Mouse (Mus musculus): ENCODE results near the gene Nfib. TPM values are rescaled to one million over a fixed set of nuclear protein-coding genes. Genes with fewer than 3 reads are reported as not detected.

Gene Nfib
- polyA plus RNA-seq, 1 experiment from 2014 or later, result 27.3 TPM

- no peak for TF ChIP-seq CTCF (IDR thresholded peaks at IDR 0.05)
Observed at GRCm38 (mm10) chr4:82533231-82533630, 172.3 kb downstream of the Nfib start.

GRCm38 (mm10) chr4:82532443-82533191 is 172.9 kb downstream of the Nfib start:
- DNase-seq (ENCODE audit: low read depth, low spot score), result no peak
- POLR2A ChIA-PET, result interaction anchor here (0.6 kb wide), 1 partner anchor 12 kb away, joined by 3 read pairs; no protein-coding TSS in a partner anchor
- no peak for TF ChIP-seq CTCF (IDR thresholded peaks at IDR 0.05)
- no peaks in the 10 kb centered on the region for H3K27me3 ChIP-seq
- in situ Hi-C loops (cut with MboI; ENCODE audit: low pct_unique_long_range_greater_than_20kb), result loop anchor here (25.0 kb wide), 1 partner anchor 570 kb away; no protein-coding TSS in a partner anchor
- no peak for ATAC-seq
- CTCF ChIA-PET, result no interaction called here

More at GRCm38 (mm10) chr4:82533231-82533630, 172.3 kb downstream of the Nfib start:
- DNase-seq (ENCODE audit: low read depth, low spot score) (no peak), ATAC-seq (no peak)
- in situ Hi-C loops (cut with MboI; ENCODE audit: low pct_unique_long_range_greater_than_20kb), result loop anchor here (25.0 kb wide), 1 partner anchor 571 kb away; no protein-coding TSS in a partner anchor
- H3K27me3 ChIP-seq, result no peaks in the 10 kb centered on the region
- ChIA-PET CTCF (no interaction called here), POLR2A (no interaction called here)

GRCm38 (mm10) chr4:82531977-82532376 is 173.6 kb downstream of the Nfib start:
- no peak for DNase-seq (ENCODE audit: low read depth, low spot score)
- CTCF ChIA-PET, result interaction anchor here (1.8 kb wide), 1 partner anchor 11 kb away, joined by 6 read pairs; no protein-coding TSS in a partner anchor
- no peak for ATAC-seq
- TF ChIP-seq CTCF (IDR thresholded peaks at IDR 0.05), result no peak
- in situ Hi-C loops (cut with MboI; ENCODE audit: low pct_unique_long_range_greater_than_20kb), result loop anchor here (25.0 kb wide), 1 partner anchor 570 kb away; no protein-coding TSS in a partner anchor
- no peaks in the 10 kb centered on the region for H3K27me3 ChIP-seq
- POLR2A ChIA-PET, result interaction anchor here (0.6 kb wide), 1 partner anchor 12 kb away, joined by 3 read pairs; no protein-coding TSS in a partner anchor

- POLR2A ChIA-PET, result no interaction called here
- DNase-seq (ENCODE audit: low read depth, low spot score) (no peak), ATAC-seq (no peak)
- no peak for TF ChIP-seq CTCF (IDR thresholded peaks at IDR 0.05)
- H3K27me3 ChIP-seq, result no peaks in the 10 kb centered on the region
- in situ Hi-C loops (cut with MboI; ENCODE audit: low pct_unique_long_range_greater_than_20kb), result loop anchor here (25.0 kb wide), 1 partner anchor 569 kb away; no protein-coding TSS in a partner anchor
- CTCF ChIA-PET, result interaction anchor here (1.5 to 1.8 kb wide), 2 partner anchors 11 to 12 kb away, joined by 3 to 6 read pairs; no protein-coding TSS in a partner anchor
Observed at GRCm38 (mm10) chr4:82530875-82531353, 174.6 kb downstream of the Nfib start.

- no peak for TF ChIP-seq CTCF (IDR thresholded peaks at IDR 0.05)
- in situ Hi-C loops (cut with MboI; ENCODE audit: low pct_unique_long_range_greater_than_20kb), result loop anchor here (25.0 kb wide), 1 partner anchor 567 kb away; no protein-coding TSS in a partner anchor
- no peaks in the 10 kb centered on the region for H3K27me3 ChIP-seq
- CTCF ChIA-PET, result no interaction called here
- ATAC-seq (no peak), DNase-seq (ENCODE audit: low read depth, low spot score) (no peak)
- POLR2A ChIA-PET, result no interaction called here
Observed at GRCm38 (mm10) chr4:82528978-82529377, 176.6 kb downstream of the Nfib start.

- no peak for ATAC-seq
- no peak for DNase-seq (ENCODE audit: low read depth, low spot score)
- no peaks in the 10 kb centered on the region for H3K27me3 ChIP-seq
- no peak for TF ChIP-seq CTCF (IDR thresholded peaks at IDR 0.05)
- in situ Hi-C loops (cut with MboI; ENCODE audit: low pct_unique_long_range_greater_than_20kb), result loop anchor here (10.0 to 25.0 kb wide), 2 partner anchors 358 to 415 kb away; no protein-coding TSS in a partner anchor
- ChIA-PET POLR2A (interaction anchor here (0.5 kb wide), 1 partner anchor 12 kb away, joined by 3 read pairs; no protein-coding TSS in a partner anchor), CTCF (interaction anchor here (1.1 kb wide), 1 partner anchor 15 kb away, joined by 3 read pairs; no protein-coding TSS in a partner anchor)
Observed at GRCm38 (mm10) chr4:82519935-82520334, 185.6 kb downstream of the Nfib start.

- CTCF ChIA-PET, result no interaction called here
- TF ChIP-seq CTCF (IDR thresholded peaks at IDR 0.05), result no peak
- in situ Hi-C loops (cut with MboI; ENCODE audit: low pct_unique_long_range_greater_than_20kb), result loop anchor here (10.0 to 25.0 kb wide), 2 partner anchors 356 to 417 kb away; no protein-coding TSS in a partner anchor
- H3K27me3 ChIP-seq, result no peaks in the 10 kb centered on the region
- no peak for ATAC-seq
- POLR2A ChIA-PET, result no interaction called here
- DNase-seq (ENCODE audit: low read depth, low spot score), result no peak
Observed at GRCm38 (mm10) chr4:82518132-82518531, 187.4 kb downstream of the Nfib start.

- in situ Hi-C loops (cut with MboI; ENCODE audit: low pct_unique_long_range_greater_than_20kb), result loop anchor here (10.0 to 25.0 kb wide), 2 partner anchors 355 to 417 kb away; no protein-coding TSS in a partner anchor
- DNase-seq (ENCODE audit: low read depth, low spot score) (no peak), ATAC-seq (no peak)
- TF ChIP-seq CTCF (IDR thresholded peaks at IDR 0.05), result no peak
- ChIA-PET CTCF (no interaction called here), POLR2A (no interaction called here)
- no peaks in the 10 kb centered on the region for H3K27me3 ChIP-seq
Observed at GRCm38 (mm10) chr4:82517311-82517710, 188.2 kb downstream of the Nfib start.

GRCm38 (mm10) chr4:82516211-82516795 is 189.2 kb downstream of the Nfib start:
- DNase-seq (ENCODE audit: low read depth, low spot score) (no peak), ATAC-seq (no peak)
- in situ Hi-C loops (cut with MboI; ENCODE audit: low pct_unique_long_range_greater_than_20kb), result loop anchor here (10.0 to 25.0 kb wide), 2 partner anchors 354 to 418 kb away; no protein-coding TSS in a partner anchor
- no peak for TF ChIP-seq CTCF (IDR thresholded peaks at IDR 0.05)
- ChIA-PET CTCF (no interaction called here), POLR2A (no interaction called here)
- no peaks in the 10 kb centered on the region for H3K27me3 ChIP-seq

GRCm38 (mm10) chr4:82514921-82515320 is 190.6 kb downstream of the Nfib start:
- ATAC-seq (no peak), DNase-seq (ENCODE audit: low read depth, low spot score) (no peak)
- POLR2A ChIA-PET, result interaction anchor here (0.7 kb wide), 1 partner anchor 149 kb away, joined by 10 read pairs; no protein-coding TSS in a partner anchor
- CTCF ChIA-PET, result no interaction called here
- H3K27me3 ChIP-seq, result no peaks in the 10 kb centered on the region
- no peak for TF ChIP-seq CTCF (IDR thresholded peaks at IDR 0.05)
- in situ Hi-C loops (cut with MboI; ENCODE audit: low pct_unique_long_range_greater_than_20kb), result loop anchor here (10.0 to 25.0 kb wide), 2 partner anchors 353 to 420 kb away; no protein-coding TSS in a partner anchor

Data from Patski (cell line).